Mouse (Mus musculus) heart, postnatal 36 days (tissue): Measurements from ENCODE around the gene Chit1. TPM values are rescaled to one million over a fixed set of nuclear protein-coding genes. Genes with fewer than 3 reads are reported as not detected.

Source experiments
- DNase-seq, 2 experiments: peaks; one replicate each; pipeline ENCODE4 v3.0.0; 2021 to 2022
- intact Hi-C: fragments of 180-260 bp; cut with DNase I; formaldehyde crosslinking; loops from one replicate; pipeline ENCODE4 v1.15.1; 2025
- total RNA-seq, 2 experiments: library from RNA; stranded (reverse); gene quantifications; 2 replicates each; pipeline ENCODE4 v1.2.3; 2021

The Chit1 gene
- total RNA-seq, 2 experiments from 2014 or later, result not detected

DNA sequence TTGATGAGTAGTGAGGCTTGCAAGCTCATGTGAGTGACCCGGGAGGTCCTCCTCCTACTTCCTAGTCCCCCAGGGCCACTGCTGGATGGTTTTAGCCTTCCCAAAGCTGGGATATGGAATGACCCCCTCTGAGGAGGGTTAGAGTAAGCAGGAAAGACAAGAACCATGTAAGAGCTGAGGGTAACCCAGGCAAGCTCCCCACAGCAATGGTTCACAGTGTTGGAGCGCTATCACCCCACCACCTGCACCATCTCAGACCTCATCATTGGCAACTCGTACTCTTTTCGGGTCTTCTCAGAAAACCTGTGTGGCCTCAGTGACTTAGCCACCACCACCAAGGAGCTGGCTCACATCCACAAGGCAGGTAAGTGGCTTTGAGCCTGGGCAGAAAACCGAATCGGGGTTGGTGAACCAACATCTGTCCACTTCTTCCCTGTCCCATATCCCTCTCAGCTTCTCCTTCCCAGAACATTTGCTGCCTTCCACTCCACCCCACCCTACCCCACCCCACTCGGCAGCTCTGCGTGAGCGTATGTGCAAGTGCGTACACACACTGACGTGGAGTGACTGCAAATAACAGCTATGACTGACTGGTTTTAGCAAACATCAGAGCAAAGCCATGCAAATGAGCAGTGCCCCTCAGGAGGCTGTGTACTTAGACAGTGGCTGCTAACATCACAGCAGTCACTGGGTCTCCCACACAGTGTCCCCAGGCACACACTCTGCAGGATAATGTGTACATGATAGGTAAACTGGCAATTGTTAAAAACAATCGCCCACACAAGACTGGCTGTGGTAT is 87.4 kb downstream of the Chit1 start:
- no peak for DNase-seq
- intact Hi-C loops, result no loop called here

DNA sequence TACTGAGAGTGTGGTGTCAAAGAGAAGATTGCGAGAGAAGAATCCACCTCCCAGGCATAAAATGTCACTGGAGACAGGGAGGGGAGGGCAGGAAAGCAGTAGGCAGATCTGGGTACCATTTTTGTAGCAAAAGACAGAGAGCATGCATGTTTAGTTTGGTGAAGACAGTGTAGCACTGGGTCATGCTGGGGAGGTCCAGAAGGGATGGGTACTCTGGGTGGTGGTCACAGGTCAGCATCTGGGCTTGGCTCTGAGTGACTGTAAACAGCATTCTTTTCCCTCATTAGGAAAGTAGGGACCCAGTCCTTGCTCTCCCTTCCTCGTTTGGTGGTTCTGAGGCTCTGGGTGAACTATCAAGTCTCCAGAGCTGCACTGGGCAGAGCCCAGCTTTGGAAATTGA is 89.4 kb downstream of the Chit1 start:
- intact Hi-C loops, result no loop called here
- DNase-seq, result no peak

Other genes with a start within 250 kb of the Chit1 start
- gene Optc, start 203.2 kb upstream of the Chit1 start, total RNA-seq, result under 1 TPM; 0.42 to 0.65 TPM
- gene Prelp, start 189.8 kb upstream of the Chit1 start, total RNA-seq, result 10 to 100 TPM; 30.9 to 32.5 TPM
- 10 to 100 TPM in 1 of 2 experiments, 1 to 10 TPM in 1; 8.6 to 13.2 TPM for gene Fmod, start 74.0 kb upstream of the Chit1 start, total RNA-seq
- 10 to 100 TPM; 26.6 to 61.0 TPM for gene Btg2, start 32.1 kb upstream of the Chit1 start, total RNA-seq
- gene Chil1, start 70.9 kb downstream of the Chit1 start, total RNA-seq, result 1 to 10 TPM in 1 of 2 experiments, under 1 TPM in 1; 0.57 to 1.1 TPM
- gene Mybph, start 82.2 kb downstream of the Chit1 start, total RNA-seq, result not detected
- 10 to 100 TPM; 18.4 to 19.8 TPM for gene Adora1, start 124.2 kb downstream of the Chit1 start, total RNA-seq
- gene Myog, start 178.7 kb downstream of the Chit1 start, total RNA-seq, result not detected
- gene Ppfia4, start 221.7 kb downstream of the Chit1 start, total RNA-seq, result 1 to 10 TPM; 1.4 to 1.6 TPM